Mouse (Mus musculus): ENCODE results near the gene Atg4a-ps. TPM values are rescaled to one million over a fixed set of nuclear protein-coding genes. Genes with fewer than 3 reads are reported as not detected.

Atg4a-ps gene
- total RNA-seq, 2 experiments from 2014 or later = 1.8 TPM; not detected in 1

Small RNA genes within 50 kb of the gene (microRNA-seq; reads per million reads assigned to microRNA genes)
- gene Gm25325 = not detected

Other genes with a start within 250 kb of the Atg4a-ps start
- not detected for gene Syt6, start 70.8 kb downstream of the Atg4a-ps start, total RNA-seq (2021)
- gene Olfml3, start 91.9 kb upstream of the Atg4a-ps start, total RNA-seq (2021) = 1 to 10 TPM; 5.4 to 5.7 TPM
- gene Gm10964, start 93.3 kb upstream of the Atg4a-ps start, total RNA-seq (2021) = not detected
- 100 to 1,000 TPM in 1 of 2 experiments, 10 to 100 TPM in 1; 90.0 to 101 TPM for gene Hipk1, start 145.5 kb upstream of the Atg4a-ps start, total RNA-seq (2021)
- gene Dclre1b, start 163.4 kb upstream of the Atg4a-ps start, total RNA-seq (2021) = 1 to 10 TPM; 7.3 to 8.6 TPM
- gene Ap4b1, start 163.5 kb upstream of the Atg4a-ps start, total RNA-seq (2021) = 10 to 100 TPM; 11.7 to 14.9 TPM
- not detected for gene Gm43064, start 163.5 kb upstream of the Atg4a-ps start, total RNA-seq (2021)
- gene Bcl2l15, start 186.5 kb upstream of the Atg4a-ps start, total RNA-seq (2021) = not detected
- 1 to 10 TPM in 1 of 2 experiments, under 1 TPM in 1; 0.61 to 1.1 TPM for gene Ptpn22, start 213.7 kb upstream of the Atg4a-ps start, total RNA-seq (2021)